Mouse (Mus musculus) kidney, postnatal 25 days (tissue): Measurements from ENCODE around the gene C1qb.

Experiments
- DNase-seq, 2 experiments: peaks; one replicate each; pipeline ENCODE4 v3.0.0; 2021; ENCODE audit warnings: mixed read lengths in 2 of 2

Gene C1qb

DNA sequence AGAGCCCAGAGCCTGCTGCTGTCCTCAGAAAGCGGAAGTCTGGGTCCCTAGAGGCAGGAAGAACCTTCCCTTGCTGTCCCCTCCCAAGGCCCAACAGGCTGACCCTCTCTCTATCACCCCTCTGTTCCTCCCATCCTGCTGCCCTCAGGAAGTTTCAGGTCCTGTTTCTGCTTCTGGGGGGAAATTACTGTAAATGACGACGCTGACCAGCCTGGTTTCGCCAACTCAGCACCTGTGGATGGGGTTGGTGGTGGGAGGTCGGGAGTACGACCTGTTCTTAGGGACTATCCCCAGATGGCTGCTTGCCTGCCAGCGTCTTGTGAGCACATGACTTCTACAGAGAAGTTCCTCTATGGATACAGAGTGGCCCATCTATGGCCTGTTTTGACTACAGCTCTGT lies at the start of gene C1qb:
Gene C1qb (minus strand): TSS at position 87 of the 400 bp plus-strand sequence.
- DNase-seq, result no peak

GRCm38 (mm10) chr4:136934746-136935613 lies 49.0 kb upstream of the C1qb start:
- no peak for DNase-seq

DNA sequence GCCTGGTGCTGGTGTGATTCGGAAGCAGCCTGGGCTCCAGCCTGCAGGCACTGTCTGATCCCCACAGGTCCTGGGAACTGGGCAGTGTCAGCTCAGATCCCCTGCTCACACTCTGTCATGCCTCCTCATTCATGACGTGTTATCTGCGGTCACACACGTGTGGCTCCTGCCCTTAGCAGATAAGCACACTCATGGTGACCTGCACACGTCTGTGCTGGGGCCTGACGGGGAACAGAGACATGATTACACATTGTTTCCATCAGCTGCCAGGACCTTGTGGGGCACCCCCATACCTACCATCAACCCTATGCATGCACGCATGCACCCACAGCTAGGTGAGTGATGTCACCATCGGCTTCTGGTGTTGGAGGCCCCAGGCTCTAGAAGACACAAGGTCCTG lies 44.5 kb upstream of the C1qb start:
- no peak for DNase-seq

DNA sequence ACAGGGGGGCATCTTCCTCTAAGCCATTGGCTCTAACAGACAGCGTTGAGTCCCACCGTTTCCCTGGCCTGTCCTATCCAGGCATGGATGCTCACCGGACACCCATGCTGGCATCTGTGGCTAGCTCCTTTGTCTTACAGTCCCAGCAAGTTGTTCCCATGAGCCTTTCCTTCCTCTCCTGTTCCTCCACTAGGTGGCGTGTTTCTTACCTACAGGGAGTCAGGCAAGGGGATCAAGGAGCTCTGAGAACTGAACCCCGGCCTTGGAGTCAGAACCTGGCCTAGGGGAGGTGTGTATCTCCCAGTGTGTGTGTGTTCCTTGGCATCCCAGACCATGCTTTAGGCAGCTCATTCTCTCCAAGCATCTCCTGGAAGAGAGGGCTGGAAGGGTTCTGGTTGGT lies 42.9 kb upstream of the C1qb start:
- peak in 1 of 2 experiments; percentile 40 for DNase-seq

DNA sequence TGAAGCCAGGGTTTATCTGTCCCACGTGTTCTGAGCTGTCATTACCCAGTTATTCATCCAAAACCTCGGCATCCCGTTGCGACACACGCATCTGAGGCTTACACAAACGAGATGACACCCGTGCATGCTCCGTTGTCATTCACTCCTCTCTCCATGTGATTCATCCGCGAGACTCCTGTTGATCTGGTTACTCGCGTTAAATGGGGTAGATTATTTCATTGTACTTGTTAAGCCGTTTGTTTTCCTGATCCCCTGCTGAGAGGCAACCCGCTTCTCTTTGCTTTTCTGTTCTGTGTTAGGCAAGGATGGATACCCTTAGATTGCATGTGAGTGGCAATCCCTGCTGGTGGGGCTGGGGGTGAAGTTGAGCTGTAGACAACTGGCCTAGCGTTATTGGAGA lies 39.8 kb upstream of the C1qb start:
- DNase-seq, result no peak

GRCm38 (mm10) chr4:136924529-136924928 lies 38.5 kb upstream of the C1qb start:
- DNase-seq, result peak; percentile 68 to 83

DNA sequence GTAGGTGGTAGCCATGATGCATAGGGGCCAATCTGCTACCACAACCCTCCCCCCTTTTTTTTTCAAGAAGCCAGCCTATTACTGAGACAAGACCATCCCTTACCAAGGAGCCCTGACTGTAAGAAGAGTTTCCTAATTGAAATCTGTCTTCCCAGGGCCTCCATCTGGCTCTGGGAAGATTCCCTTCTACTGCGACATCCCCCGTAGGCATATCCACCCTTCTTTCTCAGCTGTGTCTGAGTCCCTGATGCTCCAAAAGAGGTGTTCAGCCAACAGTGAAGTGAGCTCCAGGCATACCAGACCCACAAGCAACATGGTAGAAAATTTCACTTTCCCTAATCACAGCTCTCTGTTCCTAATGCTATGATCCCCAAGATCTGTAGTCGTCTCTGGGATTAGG lies 33.5 kb upstream of the C1qb start:
- DNase-seq, result no peak

GRCm38 (mm10) chr4:136918834-136919233 lies 32.8 kb upstream of the C1qb start:
- no peak for DNase-seq

GRCm38 (mm10) chr4:136917165-136917524 lies 31.2 kb upstream of the C1qb start:
- DNase-seq, result no peak

DNA sequence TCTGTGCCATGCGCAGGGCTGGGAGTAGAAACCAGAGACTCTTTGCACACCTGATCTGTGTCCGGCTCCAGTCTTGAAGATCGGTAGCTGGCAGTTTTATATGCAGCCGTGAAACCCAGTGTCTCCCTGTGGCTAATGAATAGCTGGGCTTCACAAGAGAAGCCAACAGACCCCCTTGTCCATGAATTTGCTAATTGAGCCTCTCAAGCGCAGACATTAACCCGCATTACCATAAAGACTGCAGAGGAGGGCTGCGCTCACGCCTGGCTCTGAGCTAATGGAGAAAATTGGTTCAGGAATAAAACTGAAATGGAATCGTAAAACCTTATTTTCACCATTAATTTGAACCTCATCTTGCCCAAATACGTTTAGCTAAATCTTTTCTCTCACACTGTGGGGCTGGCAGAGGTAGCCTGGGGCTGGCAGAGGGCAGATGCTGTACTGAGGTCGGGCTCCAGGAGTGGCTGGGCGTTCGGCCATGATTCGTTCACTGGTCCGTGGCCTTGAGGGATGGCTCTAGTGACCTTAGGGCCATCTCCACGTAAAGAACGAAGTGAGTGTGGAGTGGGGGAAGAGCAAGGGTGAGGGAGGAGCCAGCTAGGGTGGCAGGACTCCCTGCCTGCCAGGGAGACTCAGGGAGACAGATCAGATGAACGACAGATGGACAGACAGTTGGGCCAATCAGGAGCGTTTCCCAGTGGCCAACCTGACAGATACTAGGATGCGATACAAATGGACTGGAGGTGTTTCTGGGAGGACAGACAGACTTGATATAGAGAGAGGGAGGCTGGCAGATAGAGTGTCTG lies 30.6 kb upstream of the C1qb start:
- no peak for DNase-seq

GRCm38 (mm10) chr4:136912841-136913240 lies 26.9 kb upstream of the C1qb start:
- no peak for DNase-seq

- DNase-seq, result no peak
Measured at GRCm38 (mm10) chr4:136911804-136912203, 25.8 kb upstream of the C1qb start.

- DNase-seq, result no peak
Measured at GRCm38 (mm10) chr4:136911211-136911646, 25.2 kb upstream of the C1qb start.

GRCm38 (mm10) chr4:136907809-136908208 lies 21.8 kb upstream of the C1qb start:
- DNase-seq, result no peak

DNA sequence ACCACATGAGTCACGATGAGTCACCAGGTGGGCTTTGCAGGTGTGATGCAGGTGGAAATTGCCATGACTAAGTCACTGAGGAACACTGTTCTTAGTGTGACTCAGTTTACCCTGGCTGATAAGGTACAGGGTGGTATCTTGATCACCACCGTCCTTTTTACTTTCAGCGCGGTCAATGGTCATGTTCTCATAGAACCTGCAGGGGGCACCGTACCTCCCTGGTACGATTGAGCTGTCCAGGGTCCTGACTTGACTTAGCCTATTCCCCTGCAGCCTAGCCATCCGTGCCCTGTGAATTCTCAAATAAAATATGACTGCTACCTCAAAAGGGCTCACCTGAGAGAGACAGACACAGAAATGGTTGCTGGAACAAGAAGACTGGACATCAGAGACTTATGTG lies 21.0 kb upstream of the C1qb start:
- peak; percentile 61 to 80 for DNase-seq

- DNase-seq, result no peak
Measured at GRCm38 (mm10) chr4:136904767-136905539, 19.0 kb upstream of the C1qb start.

DNA sequence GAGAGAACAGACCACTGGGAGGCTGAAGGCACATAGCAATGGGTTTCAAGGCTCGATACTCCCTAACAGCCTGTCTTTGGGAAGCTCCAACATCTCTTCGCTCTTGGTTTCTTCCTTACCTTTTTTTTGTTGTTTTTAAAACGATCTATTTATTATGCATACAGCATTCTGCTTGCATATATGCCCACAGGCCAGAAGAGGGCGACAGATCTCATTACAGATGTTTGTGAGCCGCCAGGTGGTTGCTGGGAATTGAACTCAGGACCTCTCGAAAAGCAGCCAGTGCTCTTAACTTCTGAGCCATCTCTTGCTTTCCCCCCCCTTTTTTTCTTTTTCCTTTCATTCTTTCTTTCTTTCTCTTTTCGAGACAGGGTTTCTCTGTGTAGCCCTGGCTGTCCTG lies 13.2 kb upstream of the C1qb start:
- no peak for DNase-seq

DNA sequence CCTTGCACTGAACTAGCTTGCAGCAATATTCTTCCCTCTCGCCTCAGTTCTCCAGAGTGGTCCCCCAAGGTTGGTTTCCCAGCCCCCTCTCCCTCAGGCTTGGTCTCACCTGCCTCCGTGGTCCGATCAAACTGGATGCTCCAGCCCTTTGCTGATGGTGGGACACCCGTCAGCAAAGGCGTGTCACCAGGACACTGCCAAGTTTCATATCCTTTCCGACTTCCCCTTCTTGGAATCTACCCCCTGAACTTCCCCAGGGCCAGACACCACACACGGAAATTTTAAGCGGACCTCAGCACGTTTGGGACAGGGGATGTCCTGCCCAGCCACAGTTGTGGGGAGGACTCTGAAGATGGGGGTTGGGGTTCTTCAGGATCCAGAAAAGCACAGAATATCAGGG lies 12.7 kb upstream of the C1qb start, which contains the start of gene C1qa:
Gene C1qa (minus strand): TSS at position 167 of the 400 bp plus-strand sequence.
- no peak for DNase-seq

- DNase-seq, result no peak
Measured at GRCm38 (mm10) chr4:136898084-136898598, 12.2 kb upstream of the C1qb start.

- DNase-seq, result no peak
Measured at GRCm38 (mm10) chr4:136896461-136896860, 10.5 kb upstream of the C1qb start.

GRCm38 (mm10) chr4:136895861-136896260 lies 9.9 kb upstream of the C1qb start:
- DNase-seq, result no peak

- no peak for DNase-seq
Measured at GRCm38 (mm10) chr4:136894821-136895220, 8.8 kb upstream of the C1qb start.
